Mouse (Mus musculus): Measurements from ENCODE around the gene Kcnk4. TPM values are rescaled to one million over a fixed set of nuclear protein-coding genes. Genes with fewer than 3 reads are reported as not detected.

The Kcnk4 gene
- polyA plus RNA-seq, 1 experiment from 2014 or later, result 0.12 TPM

- peak; percentile 70 for ATAC-seq (ENCODE audit: low FRiP score, low TSS enrichment)
- Histone ChIP-seq H3K9me3 (ENCODE audit: control insufficient read depth, low read length) (no peaks in the 10 kb centered on the region), H3K9ac (ENCODE audit: low read depth, low read length) (peak overlapping the region; percentile 71), H3K4me2 (replicated peaks; ENCODE audit: low read depth, low read length) (peak overlapping the region; percentile 80), H3K27me3 (ENCODE audit: control insufficient read depth, insufficient read depth, low read length) (no peaks in the 10 kb centered on the region), H3K4me3 (ENCODE audit: low read length) (peak overlapping the region; percentile 64), H3K4me1 (ENCODE audit: control insufficient read depth, insufficient read depth, low read length) (peaks cover 34% of the 10 kb centered on the region), H3K27ac (ENCODE audit: low read depth, low read length) (no peak overlapping the region; the same call in 1 of the 2 replicates), H3K36me3 (ENCODE audit: control insufficient read depth, insufficient read depth, low read length) (peaks cover 16% of the 10 kb centered on the region)
- 1% methylated on average over 55 of the region's 55 CpGs for WGBS
Measured at GRCm38 (mm10) chr19:6969665-6970381, 35.5 kb upstream of the Kcnk4 start.

GRCm38 (mm10) chr19:6969291-6969664 lies 35.0 kb upstream of the Kcnk4 start:
- no peak; the same call in 1 of the 2 replicates for ATAC-seq (ENCODE audit: low FRiP score, low TSS enrichment)
- Histone ChIP-seq H3K36me3 (ENCODE audit: control insufficient read depth, insufficient read depth, low read length) (peaks cover 21% of the 10 kb centered on the region), H3K4me2 (replicated peaks; ENCODE audit: low read depth, low read length) (peak overlapping the region; percentile 80), H3K9ac (ENCODE audit: low read depth, low read length) (peak overlapping the region; percentile 71), H3K9me3 (ENCODE audit: control insufficient read depth, low read length) (no peaks in the 10 kb centered on the region), H3K4me1 (ENCODE audit: control insufficient read depth, insufficient read depth, low read length) (peaks cover 34% of the 10 kb centered on the region), H3K4me3 (ENCODE audit: low read length) (peak overlapping the region; percentile 64), H3K27ac (ENCODE audit: low read depth, low read length) (peak overlapping the region; percentile 20; the same call in 1 of the 2 replicates), H3K27me3 (ENCODE audit: control insufficient read depth, insufficient read depth, low read length) (no peaks in the 10 kb centered on the region)
- under 1% methylated on average over 20 of the region's 20 CpGs for WGBS

GRCm38 (mm10) chr19:6968491-6969271 lies 34.4 kb upstream of the Kcnk4 start:
- Histone ChIP-seq H3K36me3 (ENCODE audit: control insufficient read depth, insufficient read depth, low read length) (peaks cover 27% of the 10 kb centered on the region), H3K4me1 (ENCODE audit: control insufficient read depth, insufficient read depth, low read length) (peaks cover 34% of the 10 kb centered on the region), H3K9me3 (ENCODE audit: control insufficient read depth, low read length) (no peaks in the 10 kb centered on the region), H3K27ac (ENCODE audit: low read depth, low read length) (peak overlapping the region; percentile 20; the same call in 1 of the 2 replicates), H3K4me3 (ENCODE audit: low read length) (peak overlapping the region; percentile 64), H3K4me2 (replicated peaks; ENCODE audit: low read depth, low read length) (peak overlapping the region; percentile 80), H3K9ac (ENCODE audit: low read depth, low read length) (peak overlapping the region; percentile 71), H3K27me3 (ENCODE audit: control insufficient read depth, insufficient read depth, low read length) (no peaks in the 10 kb centered on the region)
- ATAC-seq (ENCODE audit: low FRiP score, low TSS enrichment), result 0 out of 2 replicates have a peak, but pooled peaks have one; percentile 5
- 9% methylated on average over 15 of the region's 15 CpGs for WGBS

GRCm38 (mm10) chr19:6956461-6956860 lies 22.1 kb upstream of the Kcnk4 start:
- Histone ChIP-seq H3K9me3 (ENCODE audit: control insufficient read depth, low read length) (no peaks in the 10 kb centered on the region), H3K36me3 (ENCODE audit: control insufficient read depth, insufficient read depth, low read length) (peaks cover 72% of the 10 kb centered on the region), H3K9ac (ENCODE audit: low read depth, low read length) (no peak overlapping the region), H3K4me1 (ENCODE audit: control insufficient read depth, insufficient read depth, low read length) (peaks cover 11% of the 10 kb centered on the region), H3K27me3 (ENCODE audit: control insufficient read depth, insufficient read depth, low read length) (no peaks in the 10 kb centered on the region), H3K4me2 (replicated peaks; ENCODE audit: low read depth, low read length) (no peak overlapping the region), H3K4me3 (ENCODE audit: low read length) (no peak overlapping the region), H3K27ac (ENCODE audit: low read depth, low read length) (no peak overlapping the region)
- no peak for ATAC-seq (ENCODE audit: low FRiP score, low TSS enrichment)
- WGBS, result 90% methylated on average over 10 of the region's 10 CpGs

GRCm38 (mm10) chr19:6955424-6955823 lies 21.1 kb upstream of the Kcnk4 start:
- Histone ChIP-seq H3K27me3 (ENCODE audit: control insufficient read depth, insufficient read depth, low read length) (no peaks in the 10 kb centered on the region), H3K27ac (ENCODE audit: low read depth, low read length) (no peak overlapping the region), H3K4me3 (ENCODE audit: low read length) (no peak overlapping the region), H3K4me2 (replicated peaks; ENCODE audit: low read depth, low read length) (no peak overlapping the region), H3K9me3 (ENCODE audit: control insufficient read depth, low read length) (no peaks in the 10 kb centered on the region), H3K36me3 (ENCODE audit: control insufficient read depth, insufficient read depth, low read length) (peaks cover 69% of the 10 kb centered on the region), H3K4me1 (ENCODE audit: control insufficient read depth, insufficient read depth, low read length) (peaks cover 11% of the 10 kb centered on the region), H3K9ac (ENCODE audit: low read depth, low read length) (no peak overlapping the region)
- WGBS, result 81% methylated on average over 7 of the region's 7 CpGs
- no peak for ATAC-seq (ENCODE audit: low FRiP score, low TSS enrichment)

- H3K36me3 ChIP-seq (ENCODE audit: control insufficient read depth, insufficient read depth, low read length), result peaks cover 55% of the 10 kb centered on the region
- no peak overlapping the region for H3K27ac ChIP-seq (ENCODE audit: low read depth, low read length)
- H3K4me3 ChIP-seq (ENCODE audit: low read length), result no peak overlapping the region
- 54% methylated on average over 9 of the region's 9 CpGs for WGBS
- ATAC-seq (ENCODE audit: low FRiP score, low TSS enrichment), result no peak
- H3K4me1 ChIP-seq (ENCODE audit: control insufficient read depth, insufficient read depth, low read length), result peaks cover 15% of the 10 kb centered on the region
- H3K9ac ChIP-seq (ENCODE audit: low read depth, low read length), result no peak overlapping the region
- no peak overlapping the region for H3K4me2 ChIP-seq (replicated peaks; ENCODE audit: low read depth, low read length)
- no peaks in the 10 kb centered on the region for H3K27me3 ChIP-seq (ENCODE audit: control insufficient read depth, insufficient read depth, low read length)
- H3K9me3 ChIP-seq (ENCODE audit: control insufficient read depth, low read length), result no peaks in the 10 kb centered on the region
Measured at GRCm38 (mm10) chr19:6954046-6954445, 19.7 kb upstream of the Kcnk4 start.

GRCm38 (mm10) chr19:6952712-6953037 lies 18.4 kb upstream of the Kcnk4 start:
- peaks cover 15% of the 10 kb centered on the region for H3K4me1 ChIP-seq (ENCODE audit: control insufficient read depth, insufficient read depth, low read length)
- WGBS, result 13% methylated on average over 3 of the region's 3 CpGs
- H3K4me3 ChIP-seq (ENCODE audit: low read length), result peak overlapping the region; percentile 65; the same call in 1 of the 2 replicates
- no peak for ATAC-seq (ENCODE audit: low FRiP score, low TSS enrichment)
- peak overlapping the region; percentile 98; the same call in 1 of the 2 replicates for H3K27ac ChIP-seq (ENCODE audit: low read depth, low read length)
- H3K27me3 ChIP-seq (ENCODE audit: control insufficient read depth, insufficient read depth, low read length), result no peaks in the 10 kb centered on the region
- peak overlapping the region; percentile 93 for H3K4me2 ChIP-seq (replicated peaks; ENCODE audit: low read depth, low read length)
- H3K36me3 ChIP-seq (ENCODE audit: control insufficient read depth, insufficient read depth, low read length), result peaks cover 43% of the 10 kb centered on the region
- H3K9me3 ChIP-seq (ENCODE audit: control insufficient read depth, low read length), result no peaks in the 10 kb centered on the region
- H3K9ac ChIP-seq (ENCODE audit: low read depth, low read length), result no peak overlapping the region; the same call in 1 of the 2 replicates

GRCm38 (mm10) chr19:6951994-6952711 lies 17.8 kb upstream of the Kcnk4 start:
- Histone ChIP-seq H3K27ac (ENCODE audit: low read depth, low read length) (peak overlapping the region; percentile 98), H3K4me1 (ENCODE audit: control insufficient read depth, insufficient read depth, low read length) (peaks cover 15% of the 10 kb centered on the region), H3K27me3 (ENCODE audit: control insufficient read depth, insufficient read depth, low read length) (no peaks in the 10 kb centered on the region), H3K4me3 (ENCODE audit: low read length) (peak overlapping the region; percentile 65), H3K4me2 (replicated peaks; ENCODE audit: low read depth, low read length) (peak overlapping the region; percentile 93), H3K9ac (ENCODE audit: low read depth, low read length) (peak overlapping the region; percentile 73), H3K9me3 (ENCODE audit: control insufficient read depth, low read length) (no peaks in the 10 kb centered on the region), H3K36me3 (ENCODE audit: control insufficient read depth, insufficient read depth, low read length) (peaks cover 38% of the 10 kb centered on the region)
- peak; percentile 25 for ATAC-seq (ENCODE audit: low FRiP score, low TSS enrichment)
- WGBS, result 2% methylated on average over 31 of the region's 31 CpGs
